In the genomic region with DNA sequence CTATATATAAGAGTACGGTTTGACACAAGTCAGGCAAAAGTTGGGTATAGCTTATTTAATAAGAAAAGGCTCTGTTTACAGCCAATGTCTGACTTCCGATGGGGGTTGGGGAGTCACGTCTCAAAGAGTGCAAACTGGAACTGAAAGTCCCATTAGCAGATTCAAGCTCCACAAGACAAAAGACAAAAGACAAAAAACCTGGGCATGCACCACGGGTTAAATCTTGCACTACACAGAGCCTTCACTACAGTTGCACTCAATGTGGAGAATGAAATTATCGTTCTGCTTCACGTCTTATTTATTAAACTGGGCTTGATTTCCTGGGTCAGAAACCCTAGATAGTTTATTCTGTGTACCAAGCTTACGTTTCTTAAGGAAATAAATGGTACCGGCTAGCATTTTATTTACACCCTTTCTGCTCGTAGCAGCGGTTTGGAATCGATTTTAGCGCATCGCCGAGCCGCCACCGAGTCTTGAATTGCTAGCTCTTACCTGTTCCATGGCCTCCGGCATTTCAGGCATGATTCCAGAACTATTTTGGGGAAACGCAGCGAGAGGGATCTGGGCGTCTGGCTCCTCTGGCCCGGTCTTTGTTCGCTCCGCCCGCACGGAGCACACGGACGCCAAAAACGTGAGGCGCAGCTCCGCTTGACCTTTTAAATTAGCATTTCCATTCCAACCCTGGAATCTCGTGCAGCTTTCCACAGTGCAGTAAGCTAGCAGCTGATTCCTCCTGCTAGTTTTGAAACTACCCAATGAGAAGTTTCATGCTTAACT, we compare ENCODE assay signal across 8 mouse cellular contexts. TPM values are rescaled to one million over a fixed set of nuclear protein-coding genes. Genes with fewer than 3 reads are reported as not detected.
DNase-seq lines count a peak whose midpoint lies in the region; ATAC-seq and TF ChIP-seq lines count a peak whose summit lies in the region.

No protein-coding gene starts in this region.

- peak overlapping the region; percentile 73 for H3K4me3 ChIP-seq in cerebellum, adult 2 months (replicated peaks; ENCODE audit: insufficient read depth, low read depth, low read length)
- H3K4me3 ChIP-seq in hindbrain, embryonic 12.5 days: peak overlapping the region; percentile 65

- H3K9ac ChIP-seq in hindbrain, embryonic 12.5 days: peak overlapping the region; percentile 73

- no peak for TF ChIP-seq CTCF in cerebellum, adult 2 months (IDR thresholded peaks at IDR 0.05; ENCODE audit: borderline replicate concordance, insufficient read depth, low read depth, low read length)

- H3K4me2 ChIP-seq in hindbrain, embryonic 12.5 days (replicated peaks): peak overlapping the region; percentile 88

- H3K4me1 ChIP-seq in cerebellum, adult 2 months (ENCODE audit: control insufficient read depth, insufficient read depth, low read length): peaks cover 9% of the 10 kb centered on the region
- H3K4me1 ChIP-seq in hindbrain, embryonic 12.5 days: peaks cover 24% of the 10 kb centered on the region

- no peaks in the 10 kb centered on the region for H3K27me3 ChIP-seq in cerebellum, adult 2 months (ENCODE audit: control insufficient read depth, insufficient read depth, low read length)
- H3K27me3 ChIP-seq in hindbrain, embryonic 12.5 days: no peaks in the 10 kb centered on the region

- WGBS in cerebellum, adult 2 months: under 1% methylated on average over 31 of the region's 31 CpGs
- WGBS in hindbrain, embryonic 12.5 days: under 1% methylated on average over 31 of the region's 31 CpGs

- H3K27ac ChIP-seq in cerebellum, adult 2 months (ENCODE audit: insufficient read depth, low read length): peak overlapping the region; percentile 41; the same call in 1 of the 2 replicates
- peak overlapping the region; percentile 94 for H3K27ac ChIP-seq in hindbrain, embryonic 12.5 days

- ATAC-seq in hindbrain, embryonic 12.5 days (ENCODE audit: low FRiP score): peak; percentile 51

- no peaks in the 10 kb centered on the region for H3K9me3 ChIP-seq in hindbrain, embryonic 12.5 days (replicated peaks)

- no peak for TF ChIP-seq POLR2A in cerebellum, adult 2 months (IDR thresholded peaks at IDR 0.05; ENCODE audit: borderline replicate concordance, insufficient read depth, low read length)

- no peaks in the 10 kb centered on the region for H3K36me3 ChIP-seq in hindbrain, embryonic 12.5 days

- peak; percentile 92 for DNase-seq in NIH3T3 (ENCODE audit: low read depth)
- peak; percentile 82 to 89 for DNase-seq in cerebellum, adult 2 months
- DNase-seq in frontal cortex, postnatal 10 days (ENCODE audit: low spot score in 2 of 2): peak; percentile 41 to 51
- DNase-seq in layer of hippocampus, postnatal 25 days (ENCODE audit: extremely low spot score in 1 of 2, low spot score in 1 of 2): peak; percentile 22 to 41
- DNase-seq in lung, postnatal 4 days: peak; percentile 68 to 70
- peak; percentile 53 to 61 for DNase-seq in right cerebral cortex, adult 2 months (ENCODE audit: low spot score in 2 of 2)
- DNase-seq in urinary bladder, postnatal 36 days (ENCODE audit: low spot score in 2 of 2): peak; percentile 59 to 61

RNA-seq across cellular contexts. Expression of a gene that starts 0.5 kb away (rescaled TPM):
- 109 and 124 TPM in 2 replicates for polyA plus RNA-seq in cerebellum, adult 2 months (2012; rRNA removed)
- 77.3 and 79.3 TPM in 2 replicates for polyA plus RNA-seq in hindbrain, embryonic 12.5 days (2016; fragmentation: Nextera tagmentation; extraction: Ambion mirVana)
- 100 to 1,000 TPM; 124 to 125 TPM for total RNA-seq in layer of hippocampus, postnatal 25 days (2021)

RNA-seq across cellular contexts. Expression of a gene that starts 38.7 kb away (rescaled TPM):
- polyA plus RNA-seq in cerebellum, adult 2 months (2012; rRNA removed): 0.08 and 0.13 TPM in 2 replicates
- polyA plus RNA-seq in hindbrain, embryonic 12.5 days (2016; fragmentation: Nextera tagmentation; extraction: Ambion mirVana): 34.3 and 36.9 TPM in 2 replicates
- under 1 TPM; 0.61 to 0.69 TPM for total RNA-seq in layer of hippocampus, postnatal 25 days (2021)

RNA-seq across cellular contexts. Expression of a gene that starts 39.0 kb away (rescaled TPM):
- polyA plus RNA-seq in cerebellum, adult 2 months (2012; rRNA removed): 22.2 and 22.9 TPM in 2 replicates
- polyA plus RNA-seq in hindbrain, embryonic 12.5 days (2016; fragmentation: Nextera tagmentation; extraction: Ambion mirVana): 126 and 128 TPM in 2 replicates
- 10 to 100 TPM; 18.7 to 25.4 TPM for total RNA-seq in layer of hippocampus, postnatal 25 days (2021)

Comparison
In these comparisons a context has a peak if more than half of its experiments do, and no peak if none do; other contexts are left out.
1. Peak in every context shown above with its lines: DNase-seq, ATAC-seq, H3K4me3 ChIP-seq and H3K27ac ChIP-seq.
2. DNase-seq: peak in every context shown above with its lines; median percentile 92 in NIH3T3; 86 in cerebellum, adult 2 months; 69 in lung, postnatal 4 days; 60 in urinary bladder, postnatal 36 days; 57 in right cerebral cortex, adult 2 months; 46 in frontal cortex, postnatal 10 days; 32 in layer of hippocampus, postnatal 25 days.
3. RNA of a gene that starts 38.7 kb away (polyA plus RNA-seq): 34.3 to 36.9 TPM in hindbrain, embryonic 12.5 days; 0.08 to 0.13 TPM in cerebellum, adult 2 months; every median in the first group is over 10 times any median in the second.